Mouse (Mus musculus) c-Kit-positive CD71-negative TER-119-negative erythroid progenitor cells, embryonic 14.5 days (primary cell): ENCODE measurements around the gene Acap1.

Experiments used
- DNase-seq: peaks from one replicate; pipeline ENCODE4 v3.0.0-alpha.2; 2013; ENCODE audit warnings: low read depth

Gene Acap1

GRCm38 (mm10) chr11:69837604-69837951, 57.8 kb downstream of the Acap1 start, which contains the start of gene Nlgn2:
Gene Nlgn2 (minus strand): TSS chr11:69837784.
- DNase-seq: peak; percentile 57

GRCm38 (mm10) chr11:69836703-69837576, 58.4 kb downstream of the Acap1 start:
- DNase-seq: no peak

- DNase-seq: no peak
Measured at GRCm38 (mm10) chr11:69835966-69836335, 59.4 kb downstream of the Acap1 start.

- no peak for DNase-seq
Measured at GRCm38 (mm10) chr11:69835326-69835965, 59.9 kb downstream of the Acap1 start.

- no peak for DNase-seq
Measured at GRCm38 (mm10) chr11:69834001-69834549, 61.3 kb downstream of the Acap1 start.

- DNase-seq: no peak
Measured at GRCm38 (mm10) chr11:69833554-69833953, 61.8 kb downstream of the Acap1 start.
